Mouse (Mus musculus) embryonic fibroblast, embryonic 13.5 days (primary cell): Measurements from ENCODE around the gene Nacc2.

ENCODE experiments used
- CTCF ChIP-seq: IDR thresholded peaks from 2 replicates; pipeline ENCODE4 v1.5.1; 2011; ENCODE audit warnings: mild to moderate bottlenecking, control low read depth, low read length, moderate library complexity, borderline replicate concordance; ENCODE audit not compliant: insufficient read depth
- POLR2A ChIP-seq: IDR thresholded peaks from 2 replicates; pipeline ENCODE4 v1.6.1; 2011; ENCODE audit warnings: low read depth, mild to moderate bottlenecking, control low read depth, low read length, moderate library complexity

- no peak for TF ChIP-seq POLR2A
- TF ChIP-seq CTCF = no peak
Observed at GRCm38 (mm10) chr2:26106233-26106632, 16.8 kb downstream of the Nacc2 start.
